Mouse (Mus musculus) kidney, embryonic 14.5 days (tissue): Measurements from ENCODE around the gene Gabrb2. TPM values are rescaled to one million over a fixed set of nuclear protein-coding genes. Genes with fewer than 3 reads are reported as not detected.

Source experiments
- ATAC-seq: fragments of 200-750 bp; cut with Nextera tagmentation; 2 replicates; pipeline ENCODE4 v1.8.0; 2017; ENCODE audit warnings: moderate number of reproducible peaks, mild to moderate bottlenecking, moderate TSS enrichment, moderate library complexity; ENCODE audit not compliant: low FRiP score, low TSS enrichment
- H3K27ac ChIP-seq: fragments of 300-500 bp; sonication (generic); 2 replicates; pipeline ENCODE4 v1.5.1; 2014; ENCODE audit warnings: low read depth, mild to moderate bottlenecking, low read length, moderate library complexity, mixed read lengths
- H3K27me3 ChIP-seq: fragments of 300-500 bp; sonication (generic); 2 replicates; pipeline ENCODE4 v1.6.1; 2014; ENCODE audit warnings: mild to moderate bottlenecking, low read length; ENCODE audit not compliant: control insufficient read depth, insufficient read depth
- H3K36me3 ChIP-seq: fragments of 300-500 bp; sonication (generic); 2 replicates; pipeline ENCODE4 v1.6.1; 2014; ENCODE audit warnings: low read length, mixed read lengths; ENCODE audit not compliant: control insufficient read depth, insufficient read depth
- H3K4me1 ChIP-seq: fragments of 300-500 bp; sonication (generic); 2 replicates; pipeline ENCODE4 v1.6.1; 2014; ENCODE audit warnings: low read length, mixed read lengths; ENCODE audit not compliant: control insufficient read depth, insufficient read depth
- H3K4me2 ChIP-seq: fragments of 300-500 bp; sonication (generic); replicated peaks from 2 replicates; pipeline ENCODE4 v1.6.1; 2014; ENCODE audit warnings: low read depth, mild to moderate bottlenecking, low read length
- H3K4me3 ChIP-seq: fragments of 300-500 bp; sonication (generic); 2 replicates; pipeline ENCODE4 v1.5.1; 2014; ENCODE audit warnings: mild to moderate bottlenecking, low read length
- H3K9ac ChIP-seq: fragments of 300-500 bp; sonication (generic); 2 replicates; pipeline ENCODE4 v1.6.1; 2014; ENCODE audit warnings: low read depth, mild to moderate bottlenecking, low read length, moderate library complexity
- H3K9me3 ChIP-seq: fragments of 300-500 bp; sonication (generic); 2 replicates; pipeline ENCODE4 v1.6.1; 2016; ENCODE audit warnings: low read length; ENCODE audit not compliant: control insufficient read depth
- WGBS: fragments of 180-500 bp; shearing (Covaris S2); extraction: QIAGEN DNeasy Blood & Tissue Kit; methylation state at CpG from one replicate; pipeline ENCODE4 v1.1.7; 2014; 5-methylcytosine and 5-hydroxymethylcytosine counted together
- polyA plus RNA-seq: library from polyadenylated mRNA; unstranded; fragments of >200 nt; fragmentation: Nextera tagmentation; extraction: Ambion mirVana; gene quantifications from 2 replicates; pipeline ENCODE4 v1.2.1, GENCODE M21; 2014

Gene Gabrb2
- polyA plus RNA-seq, 1 experiment from 2014 or later: 2.9 TPM

- no peak for ATAC-seq
- Histone ChIP-seq H3K36me3 (no peaks in the 10 kb centered on the region), H3K4me3 (no peak overlapping the region), H3K27ac (no peak overlapping the region), H3K9me3 (no peaks in the 10 kb centered on the region), H3K27me3 (no peaks in the 10 kb centered on the region), H3K4me2 (no peak overlapping the region), H3K9ac (no peak overlapping the region), H3K4me1 (no peaks in the 10 kb centered on the region)
- WGBS: 35% methylated on average over 5 of the region's 5 CpGs
These were observed 230.6 kb downstream of the Gabrb2 start for GRCm38 (mm10) chr11:42650111-42650510.

- H3K4me3 ChIP-seq: no peak overlapping the region
- ATAC-seq: no peak
- H3K36me3 ChIP-seq: no peaks in the 10 kb centered on the region
- no peak overlapping the region for H3K9ac ChIP-seq
- no peaks in the 10 kb centered on the region for H3K9me3 ChIP-seq
- no peaks in the 10 kb centered on the region for H3K27me3 ChIP-seq
- H3K27ac ChIP-seq: no peak overlapping the region
- H3K4me2 ChIP-seq: no peak overlapping the region
- no peaks in the 10 kb centered on the region for H3K4me1 ChIP-seq
These were observed 232.0 kb downstream of the Gabrb2 start for GRCm38 (mm10) chr11:42651572-42651971.

GRCm38 (mm10) chr11:42654189-42654588 lies 234.6 kb downstream of the Gabrb2 start:
- 71% methylated on average over 3 of the region's 3 CpGs for WGBS
- Histone ChIP-seq H3K4me1 (no peaks in the 10 kb centered on the region), H3K4me2 (no peak overlapping the region), H3K9me3 (no peaks in the 10 kb centered on the region), H3K27ac (no peak overlapping the region), H3K27me3 (no peaks in the 10 kb centered on the region), H3K36me3 (no peaks in the 10 kb centered on the region), H3K9ac (no peak overlapping the region), H3K4me3 (no peak overlapping the region)
- no peak for ATAC-seq

- H3K9ac ChIP-seq: no peak overlapping the region
- no peak overlapping the region for H3K4me3 ChIP-seq
- H3K27me3 ChIP-seq: no peaks in the 10 kb centered on the region
- H3K4me1 ChIP-seq: no peaks in the 10 kb centered on the region
- ATAC-seq: no peak
- WGBS: 83% methylated on average over 4 of the region's 4 CpGs
- no peak overlapping the region for H3K4me2 ChIP-seq
- no peak overlapping the region for H3K27ac ChIP-seq
- H3K9me3 ChIP-seq: no peaks in the 10 kb centered on the region
- no peaks in the 10 kb centered on the region for H3K36me3 ChIP-seq
These were observed 249.1 kb downstream of the Gabrb2 start for GRCm38 (mm10) chr11:42668657-42669056.

Other genes with a start within 250 kb of the Gabrb2 start
- gene Gabra1, start 236.8 kb upstream of the Gabrb2 start, polyA plus RNA-seq: 1.7 and 2.5 TPM in 2 replicates
- gene Gabra6, start 98.7 kb upstream of the Gabrb2 start, polyA plus RNA-seq: not detected in 2 replicates